Mouse (Mus musculus) liver, adult 2 months (tissue): ENCODE results near the gene Mrs2.

Experiments used
- CTCF ChIP-seq: fragments of 200-500 bp; IDR thresholded peaks from 2 replicates; pipeline ENCODE4 v1.5.1; 2011; ENCODE audit warnings: low read depth, low read length, control low read depth
- POLR2A ChIP-seq: fragments of 200-500 bp; IDR thresholded peaks from 2 replicates; pipeline ENCODE4 v1.6.1; 2011; ENCODE audit warnings: low read length, control low read depth; ENCODE audit not compliant: insufficient read depth; ENCODE audit errors: extremely low read depth

DNA sequence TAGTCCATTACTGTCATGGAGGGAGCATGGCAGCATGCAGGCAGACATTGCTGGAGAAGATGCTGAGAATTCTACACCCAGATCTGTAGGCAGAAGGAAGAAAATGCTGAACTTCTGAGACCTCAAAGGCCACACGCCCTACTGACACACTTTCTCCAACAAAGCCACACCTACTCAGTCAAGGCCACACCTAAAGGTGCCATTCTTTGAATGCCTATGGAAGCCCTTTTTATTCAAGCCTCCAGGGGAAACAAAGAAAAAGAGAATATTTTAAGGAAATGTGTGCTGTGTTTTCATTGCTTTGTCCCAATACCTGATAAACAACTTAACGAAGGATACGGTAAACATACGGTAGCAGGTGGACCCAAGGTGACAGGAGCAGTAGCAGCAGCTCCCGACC lies 32.5 kb upstream of the Mrs2 start:
- no peak for TF ChIP-seq POLR2A
- no peak for TF ChIP-seq CTCF
